ENCODE assay signal across 11 mouse cellular contexts in the genomic region with DNA sequence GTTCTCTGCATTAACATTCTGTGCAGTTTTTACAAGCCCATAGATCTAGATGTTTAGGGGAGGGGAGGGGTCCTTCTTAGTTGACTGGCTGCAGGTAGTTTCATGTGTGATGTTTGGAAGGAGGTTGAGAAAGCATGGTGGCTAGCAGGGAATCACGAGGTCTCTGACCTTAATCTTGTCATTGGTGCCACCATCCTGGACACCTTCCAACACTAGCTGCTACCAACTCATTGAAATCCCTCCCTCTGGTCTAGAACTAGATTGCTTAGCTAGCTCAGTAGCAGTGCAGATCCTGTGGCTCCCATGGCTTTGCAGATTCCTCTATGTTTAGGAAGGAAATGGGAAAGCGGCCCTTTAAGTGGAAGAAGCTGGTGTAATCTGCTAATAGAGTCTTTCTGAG. TPM values are rescaled to one million over a fixed set of nuclear protein-coding genes. Genes with fewer than 3 reads are reported as not detected.
DNase-seq lines count a peak whose midpoint lies in the region; ATAC-seq lines count a peak whose summit lies in the region.
"Had no signal": no experiment of that assay in that cellular context is flagged by ENCODE, and none has a peak within 500 bp of the region (broad histone marks: within the 10 kb centered on the region; RNA-seq: fewer than 3 reads in every experiment).

No protein-coding gene starts in this region.

- H3K9me3 ChIP-seq in heart, embryonic 16.5 days (replicated peaks; ENCODE audit: control insufficient read depth, low read length): no peaks in the 10 kb centered on the region
- H3K9me3 ChIP-seq in heart, embryonic 11.5 days (replicated peaks; ENCODE audit: control insufficient read depth, low read length): no peaks in the 10 kb centered on the region
- H3K9me3 ChIP-seq in neural tube, embryonic 13.5 days: no peaks in the 10 kb centered on the region
- H3K9me3 ChIP-seq: hindbrain, embryonic 13.5 days; neural tube, embryonic 12.5 days had no signal

- no peak overlapping the region for H3K27ac ChIP-seq in heart, embryonic 16.5 days (ENCODE audit: low read length)
- H3K27ac ChIP-seq in heart, embryonic 11.5 days (ENCODE audit: low read depth, low read length): no peak overlapping the region
- H3K27ac ChIP-seq in neural tube, embryonic 13.5 days (replicated peaks): no peak overlapping the region
- H3K27ac ChIP-seq: hindbrain, embryonic 13.5 days; neural tube, embryonic 12.5 days had no signal

- peaks cover 3% of the 10 kb centered on the region; the same call in 1 of the 2 replicates for H3K27me3 ChIP-seq in heart, embryonic 16.5 days (ENCODE audit: control insufficient read depth, insufficient read depth, low read length)
- H3K27me3 ChIP-seq in heart, embryonic 11.5 days (ENCODE audit: control insufficient read depth, insufficient read depth, low read length): 0 out of 2 replicates have a peak, but pooled peaks cover 3% of the 10 kb centered on the region
- peaks cover 21% of the 10 kb centered on the region for H3K27me3 ChIP-seq in neural tube, embryonic 13.5 days

- peak overlapping the region; percentile 20; the same call in 1 of the 2 replicates for H3K4me2 ChIP-seq in heart, embryonic 16.5 days (ENCODE audit: low read depth, low read length)
- H3K4me2 ChIP-seq in heart, embryonic 11.5 days: no peak overlapping the region
- H3K4me2 ChIP-seq in neural tube, embryonic 13.5 days: peak overlapping the region; percentile 92

- peaks cover 8% of the 10 kb centered on the region for H3K4me1 ChIP-seq in heart, embryonic 16.5 days (ENCODE audit: control insufficient read depth, insufficient read depth, low read length)
- peaks cover 3% of the 10 kb centered on the region; the same call in 1 of the 2 replicates for H3K4me1 ChIP-seq in heart, embryonic 11.5 days (ENCODE audit: control insufficient read depth, insufficient read depth, low read length)
- H3K4me1 ChIP-seq in neural tube, embryonic 13.5 days (replicated peaks): peaks cover 13% of the 10 kb centered on the region

- DNase-seq in neural tube, embryonic 10.5 days (ENCODE audit: extremely low spot score, low spot score): no peak
- DNase-seq in cerebellum, postnatal 10 days: peak; percentile 28 to 45
- DNase-seq in thymus, postnatal 14 days: peak; percentile 20
- DNase-seq in T-cell, adult 2 months (ENCODE audit: low spot score): no peak
- DNase-seq: kidney, postnatal 36 days had no signal

- H3K36me3 ChIP-seq in heart, embryonic 16.5 days (ENCODE audit: control insufficient read depth, insufficient read depth): peaks cover 5% of the 10 kb centered on the region; the same call in 1 of the 2 replicates
- no peaks in the 10 kb centered on the region for H3K36me3 ChIP-seq in heart, embryonic 11.5 days (ENCODE audit: control insufficient read depth, insufficient read depth, low read length)
- H3K36me3 ChIP-seq in neural tube, embryonic 13.5 days: 0 out of 2 replicates have a peak, but pooled peaks cover 6% of the 10 kb centered on the region
- H3K36me3 ChIP-seq: neural tube, embryonic 12.5 days had no signal

- no peak overlapping the region for H3K9ac ChIP-seq in heart, embryonic 16.5 days (ENCODE audit: low read length)
- no peak overlapping the region for H3K9ac ChIP-seq in heart, embryonic 11.5 days (ENCODE audit: low read depth, low read length)
- H3K9ac ChIP-seq in neural tube, embryonic 13.5 days: peak overlapping the region; percentile 90; the same call in 1 of the 2 replicates
- H3K9ac ChIP-seq: hindbrain, embryonic 13.5 days had no signal

- ATAC-seq in heart, embryonic 16.5 days (replicated peaks; ENCODE audit: extremely low read depth, insufficient read depth, low FRiP score): no peak
- no peak for ATAC-seq in heart, embryonic 11.5 days (replicated peaks; ENCODE audit: insufficient number of reproducible peaks, low FRiP score, low TSS enrichment)
- no peak for ATAC-seq in neural tube, embryonic 13.5 days (ENCODE audit: low read depth)
- ATAC-seq: forebrain, embryonic 14.5 days had no signal

- H3K4me3 ChIP-seq in heart, embryonic 16.5 days (ENCODE audit: low read length): no peak overlapping the region
- no peak overlapping the region for H3K4me3 ChIP-seq in heart, embryonic 11.5 days (ENCODE audit: low read depth, low read length)
- no peak overlapping the region for H3K4me3 ChIP-seq in neural tube, embryonic 13.5 days
- H3K4me3 ChIP-seq: neural tube, embryonic 12.5 days had no signal

- 56% methylated on average over 2 of the region's 2 CpGs for WGBS in heart, embryonic 16.5 days
- whole genome bisulfite sequencing in heart, embryonic 11.5 days (ENCODE audit: insufficient replicate concordance): 71% methylated on average over 2 of the region's 2 CpGs
- WGBS in neural tube, embryonic 13.5 days: 97% methylated on average over 2 of the region's 2 CpGs

RNA-seq across cellular contexts. Expression of a gene that starts 1.5 kb away (rescaled TPM):
- polyA plus RNA-seq in heart, embryonic 16.5 days (2015; fragmentation: Nextera tagmentation; extraction: Ambion mirVana): 7.0 and 8.4 TPM in 2 replicates
- 1.6 and 2.2 TPM in 2 replicates for polyA plus RNA-seq in heart, embryonic 11.5 days (2014; fragmentation: Nextera tagmentation; extraction: Ambion mirVana)
- 16.2 and 17.1 TPM in 2 replicates for polyA plus RNA-seq in neural tube, embryonic 13.5 days (2015; fragmentation: Nextera tagmentation; extraction: Ambion mirVana)

RNA-seq across cellular contexts. Expression of a gene that starts 14.8 kb away (rescaled TPM):
- 7.4 and 9.1 TPM in 2 replicates for polyA plus RNA-seq in heart, embryonic 16.5 days (2015; fragmentation: Nextera tagmentation; extraction: Ambion mirVana)
- 2.0 and 2.2 TPM in 2 replicates for polyA plus RNA-seq in heart, embryonic 11.5 days (2014; fragmentation: Nextera tagmentation; extraction: Ambion mirVana)
- polyA plus RNA-seq in neural tube, embryonic 13.5 days (2015; fragmentation: Nextera tagmentation; extraction: Ambion mirVana): 4.8 and 5.5 TPM in 2 replicates

RNA-seq across cellular contexts. Expression of a gene that starts 19.9 kb away (rescaled TPM):
- polyA plus RNA-seq in heart, embryonic 16.5 days (2015; fragmentation: Nextera tagmentation; extraction: Ambion mirVana): 7.9 and 18.5 TPM in 2 replicates
- 1.2 and 1.4 TPM in 2 replicates for polyA plus RNA-seq in heart, embryonic 11.5 days (2014; fragmentation: Nextera tagmentation; extraction: Ambion mirVana)
- 1.3 and 1.6 TPM in 2 replicates for polyA plus RNA-seq in neural tube, embryonic 13.5 days (2015; fragmentation: Nextera tagmentation; extraction: Ambion mirVana)

RNA-seq across cellular contexts. Expression of a gene that starts 25.3 kb away (rescaled TPM):
- 270 and 281 TPM in 2 replicates for polyA plus RNA-seq in heart, embryonic 16.5 days (2015; fragmentation: Nextera tagmentation; extraction: Ambion mirVana)
- 226 and 234 TPM in 2 replicates for polyA plus RNA-seq in heart, embryonic 11.5 days (2014; fragmentation: Nextera tagmentation; extraction: Ambion mirVana)
- 143 and 158 TPM in 2 replicates for polyA plus RNA-seq in neural tube, embryonic 13.5 days (2015; fragmentation: Nextera tagmentation; extraction: Ambion mirVana)

RNA-seq across cellular contexts. Expression of a gene that starts 25.4 kb away (rescaled TPM):
- polyA plus RNA-seq in heart, embryonic 16.5 days (2015; fragmentation: Nextera tagmentation; extraction: Ambion mirVana): 97.4 and 99.3 TPM in 2 replicates
- 82.3 and 84.0 TPM in 2 replicates for polyA plus RNA-seq in heart, embryonic 11.5 days (2014; fragmentation: Nextera tagmentation; extraction: Ambion mirVana)
- polyA plus RNA-seq in neural tube, embryonic 13.5 days (2015; fragmentation: Nextera tagmentation; extraction: Ambion mirVana): 48.8 and 69.2 TPM in 2 replicates

Comparison
In these comparisons a context has a peak if more than half of its experiments do, and no peak if none do; other contexts are left out.
1. DNase-seq: peak in cerebellum, postnatal 10 days (2 of 2) and thymus, postnatal 14 days (single experiment); none in neural tube, embryonic 10.5 days (single experiment) and T-cell, adult 2 months (single experiment).